Mouse (Mus musculus): ENCODE results near the gene Otud4. TPM values are rescaled to one million over a fixed set of nuclear protein-coding genes. Genes with fewer than 3 reads are reported as not detected.
"Not testable (repeated sequence)": the region's sequence is repeated elsewhere in the genome, so short reads cannot be mapped to it uniquely, and the experiment has no call there.

Otud4 gene
- total RNA-seq, 2 experiments from 2014 or later = 36.6 to 38.6 TPM

DNA sequence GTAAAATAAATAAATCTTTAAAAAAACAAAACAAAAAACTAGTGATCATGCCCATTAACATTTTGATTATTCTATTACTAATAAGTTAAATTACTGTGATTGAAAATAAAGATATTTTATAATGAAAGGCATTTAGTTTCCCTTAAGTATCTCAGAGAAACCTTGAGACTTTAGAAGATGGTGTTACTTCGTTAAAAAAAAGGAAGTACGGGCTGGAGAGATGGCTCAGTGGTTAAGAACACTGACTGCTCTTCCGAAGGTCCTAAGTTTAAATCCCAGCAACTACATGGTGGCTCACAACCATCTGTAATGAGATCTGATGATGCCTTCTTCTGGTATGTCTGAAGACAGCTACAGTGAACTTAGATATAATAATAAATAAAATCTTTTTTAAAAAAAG lies 2.2 kb upstream of the Otud4 start:
- intact Hi-C loops (cut with DNase I) = loop anchor here (5.0 kb wide), 1 partner anchor 240 kb away; the partner anchor contains the start of gene Smad1
- DNase-seq (ENCODE audit: low spot score in 2 of 2) = no peak

DNA sequence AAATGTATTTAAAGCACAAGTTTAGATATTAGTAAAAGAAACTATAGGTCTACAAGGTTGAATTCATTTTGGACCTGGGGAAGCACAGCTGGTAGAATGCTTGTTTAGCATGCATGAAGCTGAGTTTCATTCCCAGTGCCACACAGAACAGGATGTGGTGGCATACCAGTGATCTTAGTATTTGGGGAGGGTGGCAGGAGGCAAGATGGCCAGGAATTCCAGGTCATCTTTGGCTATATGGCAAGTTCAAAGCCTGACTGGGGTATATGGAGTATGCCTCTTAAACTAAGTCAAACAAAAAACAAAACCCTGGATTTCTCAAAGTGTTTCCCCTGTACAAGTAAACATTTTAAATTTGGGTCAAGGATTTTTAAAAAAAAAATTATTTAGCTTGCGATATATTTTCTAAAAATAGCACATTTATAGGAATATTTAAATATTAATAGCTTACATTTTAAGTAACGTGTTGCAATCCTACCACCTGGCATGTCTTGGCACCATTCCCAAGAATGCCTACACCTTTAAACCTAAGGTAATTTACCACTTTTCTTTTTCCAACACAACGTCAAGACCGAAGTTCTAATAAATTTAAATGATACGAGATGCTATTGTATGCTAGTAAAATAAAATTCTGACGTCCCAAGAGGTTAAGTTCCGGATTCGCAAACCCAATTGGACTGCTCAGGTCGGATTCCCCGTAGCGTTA lies 1.3 kb upstream of the Otud4 start:
- intact Hi-C loops (cut with DNase I) = loop anchor here (5.0 kb wide), 1 partner anchor 241 kb away; the partner anchor contains the start of gene Smad1
- DNase-seq (ENCODE audit: low spot score in 2 of 2) = no peak

DNA sequence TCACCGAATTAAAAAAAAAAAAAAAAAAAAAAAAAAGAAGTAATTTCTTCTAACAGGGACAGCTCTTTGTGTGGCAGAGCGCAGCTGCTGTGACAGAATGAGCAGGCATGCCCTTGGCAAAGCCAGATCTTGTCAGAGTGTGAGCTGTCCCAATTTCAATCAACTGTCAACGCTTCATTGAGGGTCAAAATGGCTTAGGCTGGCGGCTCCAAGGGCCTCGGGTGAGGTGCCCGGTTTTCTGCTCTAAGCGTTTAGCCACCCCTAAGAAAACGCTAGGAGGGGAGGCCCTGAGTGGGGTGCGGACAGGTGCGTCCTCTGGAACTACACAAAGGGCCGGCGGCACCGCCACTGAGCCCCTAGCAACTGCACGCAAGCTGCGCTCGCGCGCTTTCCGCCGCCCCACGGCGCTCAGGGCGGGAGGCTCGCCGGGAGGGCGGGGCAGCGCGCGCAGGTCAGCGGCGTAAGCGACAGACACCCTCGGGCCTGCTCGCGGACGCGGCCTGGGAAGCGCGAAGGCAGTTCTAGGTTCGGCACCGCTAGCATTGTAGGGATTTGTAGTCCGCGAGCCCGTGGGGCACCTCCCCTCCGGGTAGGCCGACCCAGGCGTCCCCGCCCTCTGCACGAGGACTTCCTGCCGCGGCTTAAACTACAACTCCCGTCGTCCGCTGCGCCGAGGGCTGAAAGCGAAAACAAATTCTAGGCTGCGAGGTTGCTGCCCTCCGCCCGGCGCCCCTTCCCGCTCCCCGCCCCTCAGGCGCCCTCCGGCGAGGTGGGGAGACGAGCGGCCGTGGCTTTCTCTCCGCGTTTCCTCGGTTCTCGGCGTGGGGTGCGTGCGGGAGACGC lies 490 bp upstream of the Otud4 start:
- intact Hi-C loops (cut with DNase I) = loop anchor here (5.0 kb wide), 1 partner anchor 242 kb away; the partner anchor contains the start of gene Smad1
- DNase-seq (ENCODE audit: low spot score in 2 of 2) = peak; percentile 98 to 99

DNA sequence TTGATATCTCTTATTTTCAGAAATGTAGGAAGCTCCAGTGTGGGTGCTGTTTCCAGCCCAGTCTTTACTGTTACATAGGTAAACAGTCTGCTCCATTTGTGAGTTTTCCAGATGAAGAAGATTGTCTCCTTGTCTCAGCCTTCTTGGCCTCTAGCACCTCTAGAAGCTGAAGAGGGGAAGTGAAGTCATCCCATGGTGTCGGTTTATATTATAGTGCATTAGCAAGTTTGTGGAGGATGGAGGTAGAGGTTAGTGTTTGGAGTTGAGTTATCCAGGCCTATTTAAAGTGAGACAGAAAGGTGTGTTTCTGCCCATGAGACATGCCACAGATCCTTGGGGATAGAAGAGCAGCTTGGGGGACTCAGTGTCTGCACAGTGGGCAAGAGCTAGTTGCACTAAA lies 1.7 kb downstream of the Otud4 start:
- intact Hi-C loops (cut with DNase I) = loop anchor here (2.0 kb wide), 1 partner anchor 346 kb away; the partner anchor contains the start of gene Mmaa
- DNase-seq (ENCODE audit: low spot score in 2 of 2) = no peak

DNA sequence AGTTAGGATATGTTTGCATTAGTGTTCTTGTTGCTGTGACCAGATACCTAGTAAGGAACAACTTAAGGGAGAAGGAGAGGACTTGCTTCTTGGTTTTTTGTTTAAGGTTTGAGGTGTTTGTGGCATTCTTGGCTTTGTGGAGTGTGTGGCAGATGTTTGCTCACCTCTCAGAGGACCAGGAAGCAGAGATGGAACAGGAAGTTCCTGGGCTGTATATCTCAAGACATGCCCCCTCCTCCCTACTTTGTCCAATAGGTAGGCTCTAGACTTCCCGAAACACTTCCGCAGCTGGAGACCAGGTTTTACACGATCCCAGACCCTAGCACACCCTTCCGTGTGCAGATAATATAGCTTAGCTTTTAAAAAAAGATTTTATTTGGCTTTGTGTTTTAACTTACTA lies 10.2 kb downstream of the Otud4 start:
- no peak for DNase-seq (ENCODE audit: low spot score in 2 of 2)
- intact Hi-C loops (cut with DNase I) = no loop called here

DNA sequence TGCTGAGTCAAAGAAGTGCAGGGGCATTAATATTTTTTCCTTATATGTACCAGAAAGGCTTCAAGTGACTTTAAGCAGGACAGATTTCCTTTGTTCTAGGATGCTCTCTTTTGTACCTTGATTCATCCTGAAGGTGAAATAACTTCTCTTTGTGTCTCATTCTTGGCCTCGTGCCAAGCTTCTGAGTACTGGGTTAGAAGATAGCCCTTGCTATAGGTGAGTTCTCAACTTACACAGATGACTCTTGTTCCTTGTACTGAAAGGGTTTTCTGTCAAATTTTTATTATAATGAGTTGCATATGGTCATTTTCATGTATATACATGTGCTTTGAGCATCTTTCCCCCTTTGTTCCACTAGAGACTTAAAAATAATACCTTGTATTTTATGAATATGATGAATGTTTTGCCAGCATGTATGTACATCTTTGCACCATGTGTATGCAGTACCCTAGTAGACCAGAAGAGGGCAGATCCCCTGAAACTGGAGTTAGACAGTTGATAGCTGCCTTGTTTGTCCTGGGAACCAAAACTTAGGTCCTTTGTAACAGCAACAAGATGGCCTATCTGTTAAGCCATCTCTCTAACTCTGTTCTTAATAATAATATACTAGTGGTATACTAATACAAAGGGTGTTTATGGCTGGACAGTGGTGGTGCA lies 10.9 kb downstream of the Otud4 start:
- DNase-seq (ENCODE audit: low spot score in 2 of 2) = no peak
- intact Hi-C loops (cut with DNase I) = no loop called here

DNA sequence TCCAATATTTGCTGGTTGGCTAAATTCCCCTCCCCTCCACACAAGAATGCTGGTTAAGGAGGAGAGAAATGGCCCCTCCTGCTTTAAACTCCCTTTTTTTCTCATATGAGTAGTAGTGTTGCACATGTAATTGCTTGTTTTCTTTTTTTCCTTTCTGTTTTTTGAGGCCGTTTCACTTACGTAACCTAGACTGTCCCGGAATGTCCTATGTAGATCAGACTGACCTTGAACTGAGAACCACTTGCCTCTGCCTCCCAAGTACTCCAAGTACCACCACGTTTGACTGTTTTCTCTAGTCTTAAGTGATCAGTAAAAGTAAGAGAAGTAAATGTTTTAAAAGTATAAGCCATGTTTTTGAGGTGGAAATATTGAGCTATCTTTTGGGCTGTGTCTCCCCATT lies 14.3 kb downstream of the Otud4 start:
- DNase-seq (ENCODE audit: low spot score in 2 of 2) = no peak
- intact Hi-C loops (cut with DNase I) = no loop called here

DNA sequence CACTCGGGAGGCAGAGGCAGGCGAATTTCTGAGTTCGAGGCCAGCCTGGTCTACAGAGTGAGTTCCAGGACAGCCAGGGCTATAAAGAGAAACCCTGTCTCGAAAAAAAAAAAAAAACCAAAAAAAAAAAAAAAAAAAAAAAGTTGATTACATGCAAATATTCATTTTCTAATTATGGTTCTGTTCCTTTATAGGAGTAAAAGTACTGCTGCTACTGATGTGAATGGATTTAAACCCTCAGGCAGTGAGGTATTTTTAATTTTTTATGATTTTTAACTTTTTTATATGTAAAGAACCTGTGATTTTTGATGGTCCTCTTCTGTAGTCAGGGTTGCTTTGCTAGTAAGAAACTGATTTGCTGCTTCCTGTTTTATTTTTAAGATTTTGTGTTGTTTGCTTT lies 19.3 kb downstream of the Otud4 start:
- DNase-seq (ENCODE audit: low spot score in 2 of 2); intact Hi-C loops (cut with DNase I): not testable (repeated sequence)

DNA sequence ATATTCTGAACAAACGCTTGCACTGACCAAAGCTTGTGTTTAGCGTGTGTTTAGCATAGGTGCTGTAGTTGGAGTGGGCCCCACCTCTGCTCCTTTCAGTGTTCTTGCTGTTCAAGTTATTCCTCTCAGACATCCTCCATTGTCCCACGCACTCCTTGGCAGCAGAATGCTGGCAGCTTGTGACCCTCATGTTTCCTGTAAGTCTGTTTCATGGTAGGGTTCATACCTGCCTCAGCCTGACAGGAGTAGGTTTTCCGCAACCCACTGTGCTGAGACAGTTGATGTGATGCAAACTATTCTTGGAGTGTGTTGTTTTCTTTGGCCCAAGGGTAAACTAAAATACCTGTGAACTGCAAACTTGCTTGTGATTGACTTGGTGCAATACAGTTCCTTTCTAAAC lies 37.0 kb downstream of the Otud4 start:
- intact Hi-C loops (cut with DNase I) = no loop called here
- DNase-seq (ENCODE audit: low spot score in 2 of 2) = no peak

DNA sequence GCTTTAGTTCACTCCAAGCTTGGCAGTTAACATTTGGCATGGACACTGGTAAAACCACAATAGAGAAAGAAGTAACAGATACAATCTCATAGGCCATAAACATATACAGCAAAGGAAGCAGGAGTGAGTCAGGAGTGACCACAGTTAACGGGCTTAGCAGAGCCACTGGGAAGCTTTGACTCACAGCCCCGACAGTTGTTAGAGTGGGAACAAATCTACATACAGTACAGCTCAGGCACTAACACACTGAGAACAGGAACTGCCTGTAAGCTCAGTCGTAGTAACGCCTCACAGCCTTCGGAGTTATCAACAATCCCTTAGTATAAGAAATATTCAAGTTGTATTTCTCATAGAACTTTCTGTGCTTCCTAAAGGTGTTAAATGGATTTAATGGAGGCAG lies 39.6 kb downstream of the Otud4 start:
- intact Hi-C loops (cut with DNase I) = no loop called here
- no peak for DNase-seq (ENCODE audit: low spot score in 2 of 2)

DNA sequence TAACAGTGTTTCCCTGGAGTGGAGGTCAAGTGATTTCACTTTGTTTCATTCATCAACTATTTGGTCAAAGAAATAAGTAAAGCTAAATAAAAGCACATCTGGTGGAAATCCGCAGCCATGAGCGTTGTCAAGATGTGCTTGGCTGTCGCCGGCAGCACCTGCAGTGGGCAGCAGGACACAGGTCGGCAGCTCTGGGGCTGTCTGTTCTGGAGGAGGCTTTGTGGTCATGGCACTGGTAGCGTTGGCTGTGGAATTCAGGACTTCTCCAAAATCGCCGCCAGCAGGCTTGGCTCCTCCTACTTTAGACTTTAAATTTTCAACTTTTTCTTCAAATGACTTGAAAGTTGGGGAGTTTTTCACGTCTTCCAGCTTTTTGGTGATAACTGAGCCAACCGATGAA lies 40.7 kb downstream of the Otud4 start:
- intact Hi-C loops (cut with DNase I); DNase-seq (ENCODE audit: low spot score in 2 of 2): not testable (repeated sequence)

DNA sequence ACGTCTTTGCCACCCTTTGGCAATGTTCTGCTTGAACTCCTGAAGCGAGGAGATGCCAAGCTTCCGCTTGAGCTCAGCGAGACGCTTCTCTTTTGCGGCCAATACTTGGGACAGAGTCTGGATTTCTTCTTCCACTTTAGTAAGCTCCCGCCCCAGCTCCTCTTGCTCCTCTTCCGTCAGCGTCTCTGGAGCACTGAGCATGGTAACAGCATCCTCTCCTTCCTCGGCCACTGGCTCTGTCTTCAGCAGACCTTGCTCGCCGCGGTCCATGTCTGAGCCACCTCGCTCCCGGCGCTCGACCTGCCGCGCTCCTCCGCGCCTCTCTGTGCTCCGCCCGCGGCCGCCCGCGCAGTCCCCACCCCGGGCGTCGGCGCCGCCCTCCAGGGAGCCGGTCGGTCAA lies 41.1 kb downstream of the Otud4 start:
- DNase-seq (ENCODE audit: low spot score in 2 of 2) = peak in 1 of 2 experiments; percentile 13
- intact Hi-C loops (cut with DNase I) = no loop called here

DNA sequence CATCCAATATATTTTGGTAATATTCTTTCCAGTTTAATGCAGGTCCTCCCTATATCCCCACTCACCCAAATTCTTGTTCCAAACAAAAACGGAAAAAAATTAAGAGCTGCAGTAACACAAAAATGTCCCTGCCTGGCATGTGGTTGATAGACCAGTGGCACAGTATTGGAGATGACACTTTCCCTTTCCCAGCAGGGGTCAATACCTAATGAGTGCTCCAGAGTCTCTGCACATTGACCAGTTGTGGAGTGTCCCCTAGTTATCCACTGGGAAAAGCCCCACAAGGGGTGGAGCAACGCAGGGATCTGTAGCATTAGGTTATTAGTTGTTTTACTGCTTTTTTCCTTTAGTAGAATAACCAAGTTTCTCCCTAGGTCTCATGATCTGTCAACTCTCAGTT lies 41.5 kb downstream of the Otud4 start:
- no peak for DNase-seq (ENCODE audit: low spot score in 2 of 2)
- intact Hi-C loops (cut with DNase I) = no loop called here

DNA sequence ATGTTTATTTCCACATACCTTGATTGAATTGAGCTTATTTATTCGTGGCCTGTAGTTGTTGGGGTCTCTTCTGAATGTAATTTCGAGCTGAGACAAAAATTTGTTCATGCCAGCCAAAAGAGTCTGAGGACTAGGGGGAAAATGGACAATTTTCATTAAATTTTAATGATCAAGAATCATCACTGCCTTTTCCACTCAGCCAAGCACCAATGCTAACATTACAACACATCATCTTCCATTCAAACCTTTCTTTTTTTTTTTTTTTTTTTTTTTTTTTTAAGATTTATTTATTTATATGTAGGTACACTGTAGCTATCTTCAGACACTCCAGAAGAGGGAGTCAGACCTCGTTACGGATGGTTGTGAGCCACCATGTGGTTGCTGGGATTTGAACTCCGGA lies 46.5 kb downstream of the Otud4 start:
- intact Hi-C loops (cut with DNase I) = not testable (repeated sequence)

DNA sequence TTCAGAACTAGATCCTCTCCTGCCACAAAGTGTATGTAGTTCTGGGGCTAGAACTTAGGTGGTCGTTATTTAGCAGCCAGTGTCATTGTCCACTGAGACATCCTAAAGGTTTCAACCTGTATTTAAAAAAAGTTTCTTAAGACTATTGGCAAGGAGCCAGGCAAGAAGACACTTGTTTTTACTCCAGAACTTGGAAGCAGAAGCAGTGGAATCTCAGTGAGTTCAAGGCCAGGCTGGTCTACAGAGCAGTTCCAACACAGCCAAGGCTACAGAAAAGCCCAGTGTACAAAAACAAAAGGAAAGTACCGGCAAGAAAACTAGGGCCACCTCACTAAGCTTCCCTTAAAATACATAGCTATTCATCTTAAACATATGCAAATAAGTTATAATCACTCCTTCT lies 53.1 kb downstream of the Otud4 start:
- intact Hi-C loops (cut with DNase I) = no loop called here
- DNase-seq (ENCODE audit: low spot score in 2 of 2) = no peak

More for the DNA sequence above, 46.5 kb downstream of the Otud4 start:
- DNase-seq (ENCODE audit: low spot score in 2 of 2) = not testable (repeated sequence)

DNA sequence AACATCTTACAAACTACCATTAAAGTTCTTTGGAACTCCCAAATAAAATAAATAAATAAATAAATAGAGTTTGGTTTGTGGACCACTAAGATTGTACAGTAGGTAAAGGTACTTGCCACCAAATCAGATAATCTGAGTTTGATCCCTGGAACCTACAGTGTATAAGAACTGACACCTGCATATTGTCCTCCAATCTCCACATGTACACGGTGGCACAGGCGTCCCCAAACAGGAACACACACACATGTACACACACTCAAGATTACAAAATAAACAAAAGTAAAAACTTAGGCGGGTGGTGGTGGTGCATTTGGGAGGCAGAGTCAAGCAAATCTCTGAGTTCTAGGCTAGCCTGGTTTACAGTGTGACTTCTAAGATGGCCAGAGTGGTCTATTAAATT lies 67.3 kb downstream of the Otud4 start:
- intact Hi-C loops (cut with DNase I) = loop anchor here (5.0 kb wide), 1 partner anchor 1001 kb away; no protein-coding TSS in a partner anchor
- no peak for DNase-seq (ENCODE audit: low spot score in 2 of 2)

DNA sequence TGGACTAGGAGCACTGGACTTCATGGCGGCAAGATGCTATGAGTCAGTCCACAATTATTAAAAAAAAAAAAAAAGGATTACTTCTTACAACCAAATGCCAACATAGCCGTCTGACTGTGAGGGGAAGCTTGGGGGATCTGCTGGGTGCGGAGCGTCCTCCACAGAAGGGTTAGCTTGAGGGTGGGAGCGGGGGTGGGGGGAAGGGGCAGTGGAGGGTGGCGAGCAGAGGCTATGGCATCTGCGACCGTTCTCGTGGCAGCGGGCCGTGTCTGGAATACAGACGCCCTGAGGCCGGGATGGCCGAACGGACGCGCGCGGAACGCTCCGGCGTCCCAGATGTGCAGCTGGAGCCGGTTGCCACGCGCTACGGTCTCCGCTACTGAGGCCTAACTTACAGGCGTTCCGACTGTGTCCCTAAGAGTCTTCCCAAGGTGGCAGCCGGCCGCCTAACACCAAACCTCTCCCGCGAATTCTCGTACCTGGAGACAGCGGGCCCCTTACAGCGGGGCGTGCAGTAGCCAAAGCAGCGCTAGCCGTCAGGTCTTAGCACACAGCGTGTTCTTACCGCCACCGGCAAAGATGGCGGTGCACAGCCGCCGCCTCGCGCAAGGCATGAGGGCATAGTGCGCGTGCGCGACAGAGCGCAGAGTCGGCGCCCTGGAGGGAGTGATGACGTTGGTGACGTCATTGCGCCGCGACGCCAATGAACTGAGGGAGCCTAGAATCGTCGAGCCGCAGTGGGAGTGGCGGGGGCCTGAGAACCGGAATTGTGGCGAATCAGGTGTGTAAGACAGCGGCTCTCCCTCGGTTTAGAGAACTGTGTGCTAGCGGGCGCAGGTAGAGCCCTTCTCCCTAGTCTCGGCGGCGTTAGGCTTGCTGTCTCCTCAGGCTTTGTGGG lies 71.9 kb downstream of the Otud4 start, which contains the start of the genes Abce1 and Anapc10:
Gene Abce1, minus strand, starts transcription at position 677 of the 898 bp plus-strand sequence.
Gene Anapc10, plus strand, starts transcription at position 757 of the 898 bp plus-strand sequence.
- DNase-seq (ENCODE audit: low spot score in 2 of 2) = peak; percentile 98
- intact Hi-C loops (cut with DNase I) = no loop called here

DNA sequence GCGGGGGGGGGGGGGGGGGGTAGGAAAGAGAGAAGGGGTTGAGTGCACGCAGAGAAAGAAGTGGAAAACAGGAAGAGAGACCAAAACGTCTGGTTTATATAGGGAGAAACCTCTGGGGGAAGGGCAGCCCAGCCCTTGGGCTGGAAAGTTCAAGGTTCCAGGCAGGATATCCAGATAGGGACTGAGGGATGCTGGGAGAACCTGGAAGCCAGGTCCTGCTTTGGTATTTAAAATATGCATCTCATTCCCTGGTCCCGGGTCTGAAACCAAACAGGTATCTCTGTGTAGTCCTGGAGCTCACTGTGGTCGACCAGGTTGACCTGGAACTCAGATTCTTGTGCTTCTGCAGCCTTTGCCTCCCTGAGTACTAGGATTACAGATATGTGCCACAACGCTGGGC lies 73.3 kb downstream of the Otud4 start:
- intact Hi-C loops (cut with DNase I) = no loop called here
- DNase-seq (ENCODE audit: low spot score in 2 of 2) = no peak

DNA sequence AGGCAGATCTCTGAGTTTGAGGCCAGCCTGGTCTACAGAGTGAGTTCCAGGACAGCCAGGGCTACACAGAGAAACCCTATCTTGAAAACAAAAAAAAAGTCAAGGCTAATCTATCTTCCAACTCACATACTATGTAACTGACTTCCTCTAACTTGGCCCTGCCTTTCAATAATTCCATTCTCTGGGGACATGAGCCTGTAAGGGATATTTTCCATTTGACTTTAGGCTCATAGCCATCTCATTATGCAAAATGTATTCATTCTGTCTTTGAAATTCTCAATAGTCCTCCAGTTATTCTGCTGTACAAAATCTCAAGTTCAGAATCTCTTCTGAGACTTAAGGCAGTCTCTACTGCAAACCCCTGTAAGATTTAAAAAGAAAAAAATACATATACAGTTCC lies 82.1 kb downstream of the Otud4 start:
- DNase-seq (ENCODE audit: low spot score in 2 of 2) = no peak
- intact Hi-C loops (cut with DNase I) = no loop called here
